Mouse (Mus musculus): ENCODE measurements around the gene Gjd3. TPM values are rescaled to one million over a fixed set of nuclear protein-coding genes. Genes with fewer than 3 reads are reported as not detected.

Gjd3 gene
- polyA plus RNA-seq, 1 experiment from 2014 or later = 0.56 TPM

GRCm38 (mm10) chr11:98974213-98974612, 8.6 kb downstream of the Gjd3 start:
- H3K27me3 ChIP-seq (replicated peaks; ENCODE audit: control insufficient read depth, insufficient read depth, low read length) = no peaks in the 10 kb centered on the region
- no peaks in the 10 kb centered on the region for H3K9me3 ChIP-seq (ENCODE audit: control insufficient read depth, low read length)
- H3K27ac ChIP-seq (replicated peaks; ENCODE audit: low read depth, low read length) = no peak overlapping the region
- peaks cover 18% of the 10 kb centered on the region for H3K4me1 ChIP-seq (ENCODE audit: control insufficient read depth, insufficient read depth, low read length)
- DNase-seq (ENCODE audit: low spot score) (no peak), ATAC-seq (ENCODE audit: low read depth) (no peak)
- no peak overlapping the region for H3K9ac ChIP-seq (ENCODE audit: low read depth, low read length)
- peaks cover 65% of the 10 kb centered on the region for H3K36me3 ChIP-seq (ENCODE audit: control insufficient read depth, insufficient read depth, low read length)
- H3K4me3 ChIP-seq (ENCODE audit: low read depth, low read length) = no peak overlapping the region
- 69% methylated on average over 6 of the region's 6 CpGs for WGBS
- no peak overlapping the region for H3K4me2 ChIP-seq (ENCODE audit: low read depth, low read length)

- H3K4me1 ChIP-seq (ENCODE audit: control insufficient read depth, insufficient read depth, low read length) = peaks cover 24% of the 10 kb centered on the region
- H3K9ac ChIP-seq (ENCODE audit: low read depth, low read length) = no peak overlapping the region
- no peak overlapping the region for H3K4me2 ChIP-seq (ENCODE audit: low read depth, low read length)
- H3K4me3 ChIP-seq (ENCODE audit: low read depth, low read length) = no peak overlapping the region
- 77% methylated on average over 14 of the region's 14 CpGs for WGBS
- no peaks in the 10 kb centered on the region for H3K27me3 ChIP-seq (replicated peaks; ENCODE audit: control insufficient read depth, insufficient read depth, low read length)
- ATAC-seq (ENCODE audit: low read depth) = no peak
- no peak for DNase-seq (ENCODE audit: low spot score)
- no peaks in the 10 kb centered on the region for H3K9me3 ChIP-seq (ENCODE audit: control insufficient read depth, low read length)
- peaks cover 70% of the 10 kb centered on the region for H3K36me3 ChIP-seq (ENCODE audit: control insufficient read depth, insufficient read depth, low read length)
- H3K27ac ChIP-seq (replicated peaks; ENCODE audit: low read depth, low read length) = no peak overlapping the region
These were observed 9.2 kb downstream of the Gjd3 start for GRCm38 (mm10) chr11:98973584-98973983.

- ATAC-seq (ENCODE audit: low read depth) (no peak), DNase-seq (ENCODE audit: low spot score) (no peak)
- Histone ChIP-seq H3K9ac (ENCODE audit: low read depth, low read length) (no peak overlapping the region), H3K4me3 (ENCODE audit: low read depth, low read length) (no peak overlapping the region), H3K4me1 (ENCODE audit: control insufficient read depth, insufficient read depth, low read length) (peaks cover 31% of the 10 kb centered on the region), H3K36me3 (ENCODE audit: control insufficient read depth, insufficient read depth, low read length) (peaks cover 76% of the 10 kb centered on the region), H3K27ac (replicated peaks; ENCODE audit: low read depth, low read length) (no peak overlapping the region), H3K27me3 (replicated peaks; ENCODE audit: control insufficient read depth, insufficient read depth, low read length) (no peaks in the 10 kb centered on the region), H3K9me3 (ENCODE audit: control insufficient read depth, low read length) (no peaks in the 10 kb centered on the region), H3K4me2 (ENCODE audit: low read depth, low read length) (no peak overlapping the region)
- WGBS = 92% methylated on average over 9 of the region's 9 CpGs
These were observed 9.9 kb downstream of the Gjd3 start for GRCm38 (mm10) chr11:98972801-98973360.

GRCm38 (mm10) chr11:98972215-98972614, 10.6 kb downstream of the Gjd3 start:
- Histone ChIP-seq H3K4me1 (ENCODE audit: control insufficient read depth, insufficient read depth, low read length) (peaks cover 38% of the 10 kb centered on the region), H3K36me3 (ENCODE audit: control insufficient read depth, insufficient read depth, low read length) (peaks cover 82% of the 10 kb centered on the region)
- peak; percentile 16; the same call in 1 of the 2 replicates for ATAC-seq (ENCODE audit: low read depth)

GRCm38 (mm10) chr11:98971316-98972031, 11.3 kb downstream of the Gjd3 start:
- peaks cover 89% of the 10 kb centered on the region for H3K36me3 ChIP-seq (ENCODE audit: control insufficient read depth, insufficient read depth, low read length)
- ATAC-seq (ENCODE audit: low read depth) = no peak
- no peak overlapping the region for H3K4me3 ChIP-seq (ENCODE audit: low read depth, low read length)
- H3K9ac ChIP-seq (ENCODE audit: low read depth, low read length) = no peak overlapping the region
- H3K9me3 ChIP-seq (ENCODE audit: control insufficient read depth, low read length) = no peaks in the 10 kb centered on the region
- peak overlapping the region; percentile 6; the same call in 1 of the 2 replicates for H3K27ac ChIP-seq (replicated peaks; ENCODE audit: low read depth, low read length)
- WGBS = 70% methylated on average over 23 of the region's 23 CpGs
- no peak for DNase-seq (ENCODE audit: low spot score)
- H3K4me1 ChIP-seq (ENCODE audit: control insufficient read depth, insufficient read depth, low read length) = peaks cover 45% of the 10 kb centered on the region
- H3K4me2 ChIP-seq (ENCODE audit: low read depth, low read length) = no peak overlapping the region
- H3K27me3 ChIP-seq (replicated peaks; ENCODE audit: control insufficient read depth, insufficient read depth, low read length) = no peaks in the 10 kb centered on the region

More at GRCm38 (mm10) chr11:98972215-98972614, 10.6 kb downstream of the Gjd3 start:
- Histone ChIP-seq H3K4me3 (ENCODE audit: low read depth, low read length) (no peak overlapping the region), H3K27ac (replicated peaks; ENCODE audit: low read depth, low read length) (no peak overlapping the region), H3K9me3 (ENCODE audit: control insufficient read depth, low read length) (no peaks in the 10 kb centered on the region), H3K27me3 (replicated peaks; ENCODE audit: control insufficient read depth, insufficient read depth, low read length) (no peaks in the 10 kb centered on the region), H3K4me2 (ENCODE audit: low read depth, low read length) (no peak overlapping the region), H3K9ac (ENCODE audit: low read depth, low read length) (no peak overlapping the region)
- no peak for DNase-seq (ENCODE audit: low spot score)
- WGBS = 50% methylated on average over 9 of the region's 9 CpGs

- H3K4me2 ChIP-seq (ENCODE audit: low read depth, low read length) = no peak overlapping the region
- no peak for ATAC-seq (ENCODE audit: low read depth)
- H3K27me3 ChIP-seq (replicated peaks; ENCODE audit: control insufficient read depth, insufficient read depth, low read length) = no peaks in the 10 kb centered on the region
- H3K9me3 ChIP-seq (ENCODE audit: control insufficient read depth, low read length) = no peaks in the 10 kb centered on the region
- no peak overlapping the region for H3K4me3 ChIP-seq (ENCODE audit: low read depth, low read length)
- peaks cover 56% of the 10 kb centered on the region for H3K4me1 ChIP-seq (ENCODE audit: control insufficient read depth, insufficient read depth, low read length)
- peaks cover 86% of the 10 kb centered on the region for H3K36me3 ChIP-seq (ENCODE audit: control insufficient read depth, insufficient read depth, low read length)
- peak overlapping the region; percentile 68; the same call in 1 of the 2 replicates for H3K27ac ChIP-seq (replicated peaks; ENCODE audit: low read depth, low read length)
- peak overlapping the region; percentile 31; the same call in 1 of the 2 replicates for H3K9ac ChIP-seq (ENCODE audit: low read depth, low read length)
- no peak for DNase-seq (ENCODE audit: low spot score)
- WGBS = 70% methylated on average over 29 of the region's 29 CpGs
These were observed 12.5 kb downstream of the Gjd3 start for GRCm38 (mm10) chr11:98970191-98970925.

GRCm38 (mm10) chr11:98969496-98969927, 13.3 kb downstream of the Gjd3 start:
- DNase-seq (ENCODE audit: low spot score) (no peak), ATAC-seq (ENCODE audit: low read depth) (no peak; the same call in 1 of the 2 replicates)
- Histone ChIP-seq H3K36me3 (ENCODE audit: control insufficient read depth, insufficient read depth, low read length) (peaks cover 77% of the 10 kb centered on the region), H3K4me2 (ENCODE audit: low read depth, low read length) (peak overlapping the region; percentile 3), H3K27me3 (replicated peaks; ENCODE audit: control insufficient read depth, insufficient read depth, low read length) (no peaks in the 10 kb centered on the region), H3K4me1 (ENCODE audit: control insufficient read depth, insufficient read depth, low read length) (peaks cover 64% of the 10 kb centered on the region), H3K9me3 (ENCODE audit: control insufficient read depth, low read length) (no peaks in the 10 kb centered on the region), H3K9ac (ENCODE audit: low read depth, low read length) (peak overlapping the region; percentile 51; the same call in 1 of the 2 replicates), H3K27ac (replicated peaks; ENCODE audit: low read depth, low read length) (peak overlapping the region; percentile 68; the same call in 1 of the 2 replicates), H3K4me3 (ENCODE audit: low read depth, low read length) (no peak overlapping the region)
- 44% methylated on average over 6 of the region's 17 CpGs for WGBS

GRCm38 (mm10) chr11:98968716-98969495, 13.9 kb downstream of the Gjd3 start:
- no peaks in the 10 kb centered on the region for H3K27me3 ChIP-seq (replicated peaks; ENCODE audit: control insufficient read depth, insufficient read depth, low read length)
- peak; percentile 75 for DNase-seq (ENCODE audit: low spot score)
- peaks cover 70% of the 10 kb centered on the region for H3K4me1 ChIP-seq (ENCODE audit: control insufficient read depth, insufficient read depth, low read length)
- ATAC-seq (ENCODE audit: low read depth) = peak; percentile 9; the same call in 1 of the 2 replicates
- H3K9me3 ChIP-seq (ENCODE audit: control insufficient read depth, low read length) = no peaks in the 10 kb centered on the region
- peaks cover 71% of the 10 kb centered on the region for H3K36me3 ChIP-seq (ENCODE audit: control insufficient read depth, insufficient read depth, low read length)
- H3K9ac ChIP-seq (ENCODE audit: low read depth, low read length) = peak overlapping the region; percentile 51; the same call in 1 of the 2 replicates
- no peak overlapping the region for H3K4me3 ChIP-seq (ENCODE audit: low read depth, low read length)
- peak overlapping the region; percentile 3 for H3K4me2 ChIP-seq (ENCODE audit: low read depth, low read length)
- 6% methylated on average over 20 of the region's 20 CpGs for WGBS
- peak overlapping the region; percentile 68 for H3K27ac ChIP-seq (replicated peaks; ENCODE audit: low read depth, low read length)

Measured in embryonic facial prominence, embryonic 14.5 days (tissue).